Mouse (Mus musculus): ENCODE data around the gene Gm9045. TPM values are rescaled to one million over a fixed set of nuclear protein-coding genes. Genes with fewer than 3 reads are reported as not detected.

Gm9045 gene
- not detected in 2 replicates for polyA plus RNA-seq (2012; rRNA removed)

DNA sequence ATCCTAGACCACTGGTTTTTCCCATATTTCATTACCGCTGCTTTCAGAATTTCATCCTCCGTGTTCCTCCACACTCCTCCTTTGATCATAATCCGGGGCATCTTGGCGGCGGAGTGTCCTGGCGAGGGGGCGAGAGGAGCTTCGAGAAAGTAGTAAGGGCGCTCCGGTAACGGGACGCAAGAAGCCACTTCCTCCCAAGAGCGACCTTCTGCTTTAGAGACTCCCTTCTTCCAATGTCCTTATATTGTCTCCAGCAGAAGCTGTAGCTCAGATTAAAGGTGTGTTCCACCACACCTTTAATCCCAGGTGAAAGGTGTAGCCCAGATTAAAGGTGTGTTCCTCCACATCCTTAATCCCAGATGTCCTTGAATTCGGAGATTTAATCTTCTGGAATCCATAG, at the start of gene Gm9045:
Gene Gm9045 (minus strand): TSS at position 101 of the 400 bp plus-strand sequence.

GRCm38 (mm10) chr10:118354005-118354404, 16.4 kb upstream of the Gm9045 start, which contains the start of gene Gm9049:
Gene Gm9049, minus strand, starts transcription at chr10:118354105.

GRCm38 (mm10) chr10:118348579-118348978, 10.9 kb upstream of the Gm9045 start, which contains the start of gene Gm9048:
Gene Gm9048, minus strand, starts transcription at chr10:118348679.

DNA sequence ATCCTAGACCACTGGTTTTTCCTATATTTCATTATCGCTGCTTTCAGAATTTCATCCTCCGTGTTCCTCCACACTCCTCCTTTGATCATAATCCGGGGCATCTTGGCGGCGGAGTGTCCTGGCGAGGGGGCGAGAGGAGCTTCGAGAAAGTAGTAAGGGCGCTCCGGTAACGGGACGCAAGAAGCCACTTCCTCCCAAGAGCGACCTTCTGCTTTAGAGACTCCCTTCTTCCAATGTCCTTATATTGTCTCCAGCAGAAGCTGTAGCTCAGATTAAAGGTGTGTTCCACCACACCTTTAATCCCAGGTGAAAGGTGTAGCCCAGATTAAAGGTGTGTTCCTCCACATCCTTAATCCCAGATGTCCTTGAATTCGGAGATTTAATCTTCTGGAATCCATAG, 5.5 kb upstream of the Gm9045 start, which contains the start of gene Gm9046:
Gene Gm9046 (minus strand): TSS at position 101 of the 400 bp plus-strand sequence.

GRCm38 (mm10) chr10:118332308-118332707, 5.3 kb downstream of the Gm9045 start, which contains the start of gene Gm9044:
Gene Gm9044, minus strand, starts transcription at chr10:118332408.

DNA sequence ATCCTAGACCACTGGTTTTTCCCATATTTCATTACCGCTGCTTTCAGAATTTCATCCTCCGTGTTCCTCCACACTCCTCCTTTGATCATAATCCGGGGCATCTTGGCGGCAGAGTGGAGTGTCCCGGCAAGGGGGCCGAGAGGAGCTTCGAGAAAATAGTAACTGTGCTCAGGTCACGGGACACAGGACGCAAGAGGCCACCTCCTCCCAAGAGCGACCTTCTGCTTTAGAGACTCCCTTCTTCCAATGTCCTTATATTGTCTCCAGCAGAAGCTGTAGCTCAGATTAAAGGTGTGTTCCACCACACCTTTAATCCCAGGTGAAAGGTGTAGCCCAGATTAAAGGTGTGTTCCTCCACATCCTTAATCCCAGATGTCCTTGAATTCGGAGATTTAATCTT, 10.8 kb downstream of the Gm9045 start, which contains the start of gene Gm9040:
Gene Gm9040 (minus strand): TSS at position 101 of the 400 bp plus-strand sequence.

DNA sequence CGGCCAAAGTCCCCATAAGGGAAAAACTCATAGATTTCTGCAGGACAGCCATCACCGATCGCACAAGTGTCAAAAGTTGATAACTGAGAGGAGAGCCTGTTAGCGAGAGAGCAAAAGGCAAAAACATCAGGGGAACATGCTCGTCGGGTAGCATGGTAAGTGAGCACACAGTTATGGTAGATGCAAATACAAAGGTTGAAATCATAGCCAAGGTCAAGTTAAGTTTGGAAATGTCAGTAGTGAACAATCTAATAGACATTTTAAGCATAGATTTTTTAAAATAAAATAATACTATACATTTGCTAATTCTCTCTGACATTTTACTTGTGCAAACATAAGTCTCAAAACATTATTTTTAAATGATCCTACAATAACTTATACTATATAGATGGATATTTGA, 42.7 kb downstream of the Gm9045 start, which contains the start of gene Iltifb:
Gene Iltifb (minus strand): TSS at position 101 of the 400 bp plus-strand sequence.

Other genes starting within 250 kb of the Gm9045 start
- 1.2 and 1.5 TPM in 2 replicates for gene Mdm1, start 196.0 kb downstream of the Gm9045 start, polyA plus RNA-seq (2012; rRNA removed)
- not detected in 2 replicates for gene Il22, start 132.9 kb downstream of the Gm9045 start, polyA plus RNA-seq (2012; rRNA removed)
- gene Gm32717, start 97.1 kb downstream of the Gm9045 start, polyA plus RNA-seq (2012; rRNA removed), result not detected in 2 replicates
- not detected in 2 replicates for gene Gm32802, start 79.1 kb downstream of the Gm9045 start, polyA plus RNA-seq (2012; rRNA removed)
- not detected in 2 replicates for gene Iltifb, start 42.8 kb downstream of the Gm9045 start, polyA plus RNA-seq (2012; rRNA removed)
- gene Gm9040, start 10.9 kb downstream of the Gm9045 start, polyA plus RNA-seq (2012; rRNA removed), result not detected in 2 replicates
- not detected in 2 replicates for gene Gm9044, start 5.4 kb downstream of the Gm9045 start, polyA plus RNA-seq (2012; rRNA removed)
- not detected in 2 replicates for gene Gm9046, start 5.4 kb upstream of the Gm9045 start, polyA plus RNA-seq (2012; rRNA removed)
- not detected in 2 replicates for gene Gm9048, start 10.8 kb upstream of the Gm9045 start, polyA plus RNA-seq (2012; rRNA removed)
- gene Gm9049, start 16.3 kb upstream of the Gm9045 start, polyA plus RNA-seq (2012; rRNA removed), result not detected in 2 replicates
- not detected in 2 replicates for gene Ifng, start 103.2 kb upstream of the Gm9045 start, polyA plus RNA-seq (2012; rRNA removed)

Data from colon, adult 2 months (tissue).